Mouse (Mus musculus) embryonic facial prominence, embryonic 10.5 days (tissue): ENCODE results near the gene Lhx8. TPM values are rescaled to one million over a fixed set of nuclear protein-coding genes. Genes with fewer than 3 reads are reported as not detected.
A peak's percentile ranks its signal among the peaks of the same experiment; 100 is the strongest.

Source experiments
- DNase-seq: peaks from one replicate; pipeline ENCODE4 v3.0.0-alpha.2; 2017; ENCODE audit warnings: low spot score
- H3K27ac ChIP-seq: fragments of 300-500 bp; sonication (generic); replicated peaks from 2 replicates; pipeline ENCODE4 v1.5.1; 2016; ENCODE audit warnings: mild to moderate bottlenecking
- H3K27me3 ChIP-seq: fragments of 300-500 bp; sonication (generic); replicated peaks from 2 replicates; pipeline ENCODE4 v1.6.1; 2016; ENCODE audit warnings: low read depth, mild to moderate bottlenecking; ENCODE audit not compliant: poor library complexity, severe bottlenecking
- H3K36me3 ChIP-seq: fragments of 300-500 bp; sonication (generic); replicated peaks from 2 replicates; pipeline ENCODE4 v1.6.1; 2016; ENCODE audit warnings: mild to moderate bottlenecking, moderate library complexity
- H3K4me1 ChIP-seq: fragments of 300-500 bp; sonication (generic); 2 replicates; pipeline ENCODE4 v1.6.1; 2016
- H3K4me3 ChIP-seq: fragments of 300-500 bp; sonication (generic); 2 replicates; pipeline ENCODE4 v1.5.1; 2016; ENCODE audit warnings: mild to moderate bottlenecking, moderate library complexity
- H3K9me3 ChIP-seq: fragments of 300-500 bp; sonication (generic); 2 replicates; pipeline ENCODE4 v1.6.1; 2016; ENCODE audit warnings: mild to moderate bottlenecking
- WGBS: fragments of 180-500 bp; shearing (Covaris S2); methylation state at CpG from one replicate; pipeline ENCODE4 v1.1.7; 2016; 5-methylcytosine and 5-hydroxymethylcytosine counted together
- polyA plus RNA-seq: library from polyadenylated mRNA; unstranded; fragments of >200 nt; fragmentation: Nextera tagmentation; extraction: Ambion mirVana; gene quantifications from 2 replicates; pipeline ENCODE4 v1.2.1, GENCODE M21; 2016

Gene Lhx8
- 59.5 and 63.6 TPM in 2 replicates for polyA plus RNA-seq

DNA sequence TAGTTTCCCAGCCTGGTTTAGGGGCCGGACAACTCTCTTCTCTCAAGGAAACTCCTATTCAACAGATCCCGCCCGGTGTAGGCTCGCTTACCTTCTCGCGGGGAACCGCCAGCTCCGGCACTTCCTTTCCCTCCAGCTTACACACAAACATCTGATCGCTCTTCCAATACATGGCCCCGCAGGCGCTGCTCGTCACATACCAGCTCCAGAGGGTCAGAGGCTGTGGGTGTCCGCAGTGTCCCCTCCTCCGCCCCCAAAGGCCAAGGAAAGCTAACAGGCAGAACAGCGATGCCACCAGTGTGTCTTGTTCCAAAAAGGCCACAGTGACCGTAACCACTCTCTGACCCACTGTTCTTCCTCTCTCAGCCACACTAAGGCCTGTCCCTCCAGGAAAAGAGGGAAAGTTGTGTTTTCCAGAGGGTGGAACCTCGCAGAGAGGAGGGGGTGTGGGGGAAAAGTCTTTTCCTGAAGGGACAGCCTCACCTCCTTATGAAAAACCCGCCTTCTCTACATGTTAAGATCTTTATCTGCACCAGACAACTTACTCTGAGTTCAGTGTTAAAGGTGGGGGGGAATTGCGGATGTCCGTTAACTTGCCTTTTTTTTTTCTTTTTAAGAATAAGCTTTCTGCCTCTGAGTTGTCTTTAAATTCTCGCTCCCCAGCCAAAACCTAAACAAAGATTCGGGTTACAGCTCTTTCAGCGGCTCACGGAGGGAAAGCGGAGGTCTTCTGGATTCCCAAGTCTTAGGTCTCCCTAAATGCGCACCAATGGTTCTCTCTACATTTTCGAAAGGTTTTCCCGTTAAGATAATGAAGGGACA lies at the start of gene Lhx8:
TSS of gene Lhx8 (minus strand) at position 479 of the 822 bp plus-strand sequence.
- peak within 1 kb of the TSS; percentile 74 for H3K4me3 ChIP-seq
- H3K27me3 ChIP-seq = peaks cover 100% of the 10 kb centered on the region
- H3K27ac ChIP-seq = peak within 1 kb of the TSS; percentile 94
- under 1% methylated on average over 28 of the region's 28 CpGs for WGBS
- peaks cover 35% of the 10 kb centered on the region for H3K4me1 ChIP-seq
- H3K36me3 ChIP-seq = no peaks in the 10 kb centered on the region
- peak; percentile 80 for DNase-seq
- H3K9me3 ChIP-seq = no peaks in the 10 kb centered on the region

DNA sequence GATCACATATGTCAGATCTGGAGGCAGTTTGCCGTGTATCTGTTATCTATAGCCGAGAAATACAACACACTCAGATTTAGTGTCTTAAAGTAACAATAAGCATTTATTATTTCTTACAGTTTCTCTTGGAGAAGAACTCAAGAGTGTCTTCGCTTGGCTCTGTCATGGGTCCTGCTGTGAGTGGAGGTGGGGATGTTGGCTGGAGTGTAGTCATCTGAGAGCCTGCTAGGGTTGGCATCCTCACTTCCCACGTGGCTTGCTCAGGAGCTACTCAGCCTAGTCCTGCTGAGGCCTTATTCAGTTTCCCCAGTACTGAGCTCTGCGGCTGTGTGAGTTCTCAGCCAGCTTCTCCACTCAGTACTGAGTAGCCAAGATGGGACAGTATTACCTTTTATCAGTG lies 43.1 kb upstream of the Lhx8 start:
- no peak overlapping the region for H3K4me3 ChIP-seq
- 0 out of 2 replicates have a peak, but pooled peaks cover 5% of the 10 kb centered on the region for H3K4me1 ChIP-seq
- H3K27ac ChIP-seq = no peak overlapping the region
- H3K27me3 ChIP-seq = no peaks in the 10 kb centered on the region
- WGBS = 76% methylated on average over 5 of the region's 5 CpGs
- no peaks in the 10 kb centered on the region for H3K36me3 ChIP-seq
- H3K9me3 ChIP-seq = no peaks in the 10 kb centered on the region
- no peak for DNase-seq

DNA sequence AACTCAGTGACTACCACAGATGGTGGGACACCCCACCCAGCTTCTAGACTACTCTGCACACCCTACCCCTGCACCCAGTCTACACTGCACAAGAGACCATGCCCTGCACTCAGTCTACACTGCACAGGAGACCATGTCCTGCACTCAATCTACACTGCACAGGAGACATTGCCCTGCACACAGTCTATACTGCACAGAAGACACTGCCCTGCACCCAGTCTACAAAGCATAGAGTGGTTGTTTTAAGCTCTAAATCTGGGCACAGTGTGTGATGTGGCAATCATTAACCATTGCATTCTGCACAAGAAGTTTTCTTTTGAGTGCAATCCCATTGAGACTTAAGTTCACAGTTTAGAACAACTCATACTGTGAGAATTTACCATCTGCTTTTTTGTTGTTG lies 42.2 kb upstream of the Lhx8 start:
- H3K4me3 ChIP-seq = no peak overlapping the region
- no peaks in the 10 kb centered on the region for H3K9me3 ChIP-seq
- H3K27ac ChIP-seq = no peak overlapping the region
- peaks cover 8% of the 10 kb centered on the region for H3K4me1 ChIP-seq
- no peaks in the 10 kb centered on the region for H3K36me3 ChIP-seq
- no peak for DNase-seq
- H3K27me3 ChIP-seq = no peaks in the 10 kb centered on the region

DNA sequence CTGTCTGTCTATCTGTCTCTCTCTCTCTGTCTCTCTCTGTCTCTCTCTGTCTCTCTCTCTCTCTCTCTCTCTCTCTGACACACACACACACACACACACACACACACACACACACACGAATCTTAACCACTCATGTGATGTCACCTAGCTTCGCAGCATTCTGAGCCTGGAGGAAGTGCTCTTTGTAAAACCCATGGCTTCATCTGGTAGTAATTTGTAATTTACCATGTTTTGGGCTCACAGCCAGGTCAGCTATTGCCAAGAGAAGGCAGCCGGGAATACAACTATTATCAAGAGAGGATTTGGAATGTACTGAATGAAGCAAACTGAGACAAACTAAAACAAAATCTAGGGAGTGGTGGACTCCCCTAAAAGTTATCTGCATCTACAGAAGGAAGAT lies 36.9 kb upstream of the Lhx8 start:
- no peak overlapping the region; the same call in 1 of the 2 replicates for H3K27ac ChIP-seq
- peak; percentile 47 for DNase-seq
- no peak overlapping the region for H3K4me3 ChIP-seq
- 39% methylated on average over 3 of the region's 3 CpGs for WGBS
- 0 out of 2 replicates have a peak, but pooled peaks cover 2% of the 10 kb centered on the region for H3K27me3 ChIP-seq
- H3K9me3 ChIP-seq = no peaks in the 10 kb centered on the region
- no peaks in the 10 kb centered on the region for H3K36me3 ChIP-seq
- H3K4me1 ChIP-seq = peaks cover 41% of the 10 kb centered on the region

DNA sequence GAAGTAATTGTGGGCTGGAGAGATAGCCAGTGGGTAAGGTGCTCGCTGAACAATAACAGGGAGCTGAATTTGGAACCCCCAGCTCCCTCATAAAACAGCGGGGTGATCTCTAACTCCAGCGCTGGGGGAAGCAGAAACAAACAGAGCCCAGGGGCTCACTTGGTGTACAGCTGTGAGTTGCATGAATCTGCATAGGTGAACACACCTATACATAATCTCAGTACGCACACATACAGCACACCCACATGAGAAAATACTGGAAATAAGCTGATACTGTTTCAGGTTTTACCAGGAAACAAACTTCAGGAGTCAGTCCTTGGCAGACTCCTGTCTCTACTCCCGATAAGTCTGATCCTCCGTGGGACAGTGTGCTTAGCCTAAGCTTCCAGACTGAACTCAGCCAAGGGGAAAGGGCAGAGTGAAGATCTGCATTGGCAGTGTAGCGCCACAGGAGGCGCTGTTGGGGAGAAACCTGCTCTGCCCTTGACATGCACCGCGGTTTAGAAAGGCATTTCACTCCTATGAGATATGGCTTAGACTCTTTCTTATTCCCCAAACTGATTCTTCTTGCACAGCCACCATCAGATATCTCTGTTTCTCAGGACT lies 34.2 kb upstream of the Lhx8 start:
- Histone ChIP-seq H3K36me3 (no peaks in the 10 kb centered on the region), H3K4me1 (peaks cover 42% of the 10 kb centered on the region), H3K27me3 (0 out of 2 replicates have a peak, but pooled peaks cover 2% of the 10 kb centered on the region), H3K9me3 (no peaks in the 10 kb centered on the region), H3K27ac (peak overlapping the region; percentile 40), H3K4me3 (no peak overlapping the region)
- peak; percentile 74 for DNase-seq
- 26% methylated on average over 10 of the region's 10 CpGs for WGBS

DNA sequence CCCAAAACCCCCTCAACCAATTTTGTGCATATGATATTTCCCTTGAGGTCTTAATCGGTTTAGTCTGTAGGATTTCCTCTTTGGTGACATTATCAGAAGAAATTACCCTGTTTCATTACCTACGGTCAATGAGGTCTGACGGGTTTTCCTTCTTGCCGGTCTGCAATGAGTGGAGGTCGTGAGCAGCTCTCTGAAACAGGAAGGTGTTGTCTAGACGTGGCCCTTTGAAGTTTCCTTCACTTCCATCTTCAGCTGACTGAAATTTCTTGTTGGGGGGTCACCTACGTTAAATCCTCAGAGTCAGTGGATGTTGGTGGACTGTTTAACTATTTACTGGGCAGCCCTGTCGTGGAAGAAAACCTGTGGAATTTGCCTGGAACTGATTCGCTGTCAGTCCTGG lies 33.0 kb upstream of the Lhx8 start:
- Histone ChIP-seq H3K4me3 (no peak overlapping the region), H3K36me3 (no peaks in the 10 kb centered on the region), H3K4me1 (peaks cover 42% of the 10 kb centered on the region), H3K27ac (peak overlapping the region; percentile 59; the same call in 1 of the 2 replicates), H3K9me3 (no peaks in the 10 kb centered on the region), H3K27me3 (0 out of 2 replicates have a peak, but pooled peaks cover 2% of the 10 kb centered on the region)
- WGBS = 48% methylated on average over 9 of the region's 9 CpGs
- DNase-seq = peak; percentile 58

DNA sequence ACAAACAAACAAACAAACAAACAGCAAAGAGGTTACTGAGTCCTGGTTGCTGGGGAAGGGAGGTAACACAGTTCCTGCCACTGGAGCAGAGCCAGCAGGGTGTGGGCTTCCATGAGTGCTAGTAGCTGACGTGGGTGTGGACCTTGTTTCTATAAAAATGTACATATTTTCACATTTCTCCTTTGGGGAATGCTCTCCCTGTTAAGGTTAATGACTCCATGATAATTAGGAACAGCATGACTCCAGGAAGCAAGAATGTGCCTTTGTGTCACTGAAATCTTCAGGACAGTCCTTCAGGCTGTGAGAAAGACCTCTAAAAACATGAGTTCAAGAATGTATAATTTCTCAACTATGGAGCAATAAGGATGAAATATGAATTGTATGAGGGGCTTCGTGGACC lies 28.8 kb upstream of the Lhx8 start:
- no peaks in the 10 kb centered on the region for H3K27me3 ChIP-seq
- H3K36me3 ChIP-seq = no peaks in the 10 kb centered on the region
- H3K4me3 ChIP-seq = no peak overlapping the region
- 68% methylated on average over 2 of the region's 2 CpGs for WGBS
- H3K27ac ChIP-seq = no peak overlapping the region
- DNase-seq = no peak
- H3K4me1 ChIP-seq = peaks cover 16% of the 10 kb centered on the region
- no peaks in the 10 kb centered on the region for H3K9me3 ChIP-seq

DNA sequence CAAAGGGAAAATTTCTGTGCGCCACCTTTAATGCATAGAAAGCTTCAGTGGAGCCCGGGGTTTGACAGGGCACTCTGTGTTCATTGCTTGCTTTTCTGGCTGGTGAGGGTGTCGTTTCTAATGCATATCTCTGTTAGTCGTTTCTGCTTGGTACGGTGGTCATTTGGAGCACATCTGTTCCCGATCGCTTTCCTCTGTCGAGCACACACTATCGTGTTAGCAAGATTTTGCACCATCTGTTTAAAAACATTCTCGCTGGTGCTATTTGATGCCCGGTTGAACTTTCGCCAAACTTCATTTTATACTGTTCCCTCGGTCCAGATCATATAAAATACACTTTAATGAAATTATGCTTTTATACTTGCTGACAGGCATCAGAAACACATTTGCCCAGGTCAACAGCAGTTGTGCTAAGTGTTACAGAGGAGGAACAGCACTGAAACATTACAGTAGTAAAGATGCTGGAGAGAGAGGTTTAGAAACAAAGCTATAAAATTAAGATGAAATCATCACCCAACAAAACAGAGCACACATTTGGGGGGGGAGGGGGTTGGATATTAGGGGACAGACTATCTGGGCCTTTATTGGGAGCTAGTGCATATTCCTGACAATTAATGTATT lies 9.9 kb upstream of the Lhx8 start:
- DNase-seq = peak; percentile 47
- H3K4me3 ChIP-seq = no peak overlapping the region
- H3K4me1 ChIP-seq = peaks cover 29% of the 10 kb centered on the region
- no peaks in the 10 kb centered on the region for H3K9me3 ChIP-seq
- WGBS = 46% methylated on average over 13 of the region's 13 CpGs
- no peak overlapping the region for H3K27ac ChIP-seq
- no peaks in the 10 kb centered on the region for H3K36me3 ChIP-seq
- H3K27me3 ChIP-seq = peaks cover 44% of the 10 kb centered on the region

DNA sequence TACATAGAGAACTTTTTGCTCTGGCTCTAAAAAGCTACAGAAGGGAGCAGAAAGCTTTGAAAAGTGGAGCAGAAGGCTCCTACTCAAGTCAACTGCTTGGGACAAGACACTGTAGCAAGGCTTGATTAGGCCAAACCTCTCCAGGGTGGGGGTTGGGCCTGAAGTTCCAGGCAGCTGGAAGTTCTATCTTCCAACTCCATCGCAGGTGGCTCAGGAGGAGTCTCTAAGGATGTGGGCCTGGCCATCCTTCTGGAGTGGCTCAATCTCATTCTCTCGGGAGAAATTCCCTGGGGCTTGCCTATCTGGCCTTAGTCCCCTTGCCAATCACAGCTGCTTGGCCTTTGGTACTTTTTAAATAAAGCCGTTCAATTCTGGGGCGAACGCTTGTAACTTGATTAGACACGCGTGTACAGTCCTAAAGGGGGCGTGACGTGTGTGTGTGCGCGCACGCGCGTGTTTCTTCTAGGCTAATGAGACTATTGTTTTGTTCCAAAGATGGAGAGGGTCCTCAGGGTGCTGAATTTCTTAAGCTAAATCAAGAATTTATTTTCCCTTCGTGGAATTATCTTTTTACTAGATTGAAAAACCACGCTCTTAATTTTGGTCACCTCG lies 9.3 kb upstream of the Lhx8 start:
- Histone ChIP-seq H3K36me3 (no peaks in the 10 kb centered on the region), H3K9me3 (no peaks in the 10 kb centered on the region), H3K27me3 (peaks cover 50% of the 10 kb centered on the region), H3K4me3 (no peak overlapping the region), H3K4me1 (peaks cover 31% of the 10 kb centered on the region), H3K27ac (no peak overlapping the region)
- no peak for DNase-seq
- 81% methylated on average over 17 of the region's 17 CpGs for WGBS

DNA sequence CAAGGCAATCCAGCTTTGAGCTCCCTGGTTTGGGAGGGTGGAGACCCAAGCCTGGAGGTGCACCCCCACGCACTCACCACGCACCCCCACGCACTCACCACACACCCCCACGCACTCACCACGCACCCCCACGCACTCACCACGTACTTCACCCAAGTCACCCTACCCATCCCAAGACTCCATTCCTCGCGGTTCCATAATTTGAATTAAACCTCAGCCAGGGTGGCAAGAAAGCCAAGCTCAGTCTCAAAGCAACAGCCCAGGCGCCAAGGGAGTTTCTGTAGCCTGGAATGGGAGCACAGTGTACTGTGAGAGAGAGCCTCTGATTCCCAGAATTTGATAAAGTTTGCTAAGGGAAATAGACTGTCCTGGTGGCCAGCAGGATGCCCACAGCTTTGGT lies 4.3 kb upstream of the Lhx8 start:
- Histone ChIP-seq H3K9me3 (no peaks in the 10 kb centered on the region), H3K4me3 (peak overlapping the region; percentile 74), H3K27me3 (peaks cover 100% of the 10 kb centered on the region), H3K27ac (peak overlapping the region; percentile 94), H3K4me1 (peaks cover 27% of the 10 kb centered on the region), H3K36me3 (no peaks in the 10 kb centered on the region)
- DNase-seq = no peak
- 4% methylated on average over 10 of the region's 10 CpGs for WGBS

DNA sequence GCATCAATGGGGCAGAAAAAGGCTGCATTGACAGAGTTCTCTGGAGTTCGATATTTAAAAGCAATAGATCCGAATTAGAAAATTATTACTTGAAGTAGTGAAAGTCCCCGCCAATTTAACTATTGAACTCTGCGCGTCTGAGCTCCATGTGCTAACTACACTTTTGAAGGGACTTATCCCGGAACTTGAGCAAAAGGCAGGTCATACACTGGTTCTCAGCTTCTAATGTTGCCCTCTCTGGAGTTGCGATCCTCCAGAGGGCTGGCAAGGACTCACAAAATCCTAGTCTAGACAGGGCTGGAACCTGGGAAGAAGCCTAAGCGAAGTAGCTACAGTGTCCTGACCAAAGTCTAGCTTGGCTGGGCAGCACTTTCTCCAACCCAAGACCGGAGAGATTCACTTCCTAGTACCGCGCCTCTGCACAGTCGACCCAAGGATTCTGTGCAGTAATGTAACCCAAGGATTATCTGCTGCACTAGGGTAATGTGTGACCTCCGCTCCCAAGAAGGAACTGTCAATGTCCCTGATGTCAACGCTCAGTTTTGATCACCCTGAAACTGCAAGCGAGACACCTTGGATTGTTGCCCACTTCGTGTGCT lies 3.0 kb upstream of the Lhx8 start:
- H3K4me1 ChIP-seq = peaks cover 27% of the 10 kb centered on the region
- WGBS = 1% methylated on average over 16 of the region's 16 CpGs
- peak overlapping the region; percentile 94 for H3K27ac ChIP-seq
- DNase-seq = peak; percentile 50
- peaks cover 100% of the 10 kb centered on the region for H3K27me3 ChIP-seq
- peak overlapping the region; percentile 74 for H3K4me3 ChIP-seq
- H3K36me3 ChIP-seq = no peaks in the 10 kb centered on the region
- no peaks in the 10 kb centered on the region for H3K9me3 ChIP-seq

DNA sequence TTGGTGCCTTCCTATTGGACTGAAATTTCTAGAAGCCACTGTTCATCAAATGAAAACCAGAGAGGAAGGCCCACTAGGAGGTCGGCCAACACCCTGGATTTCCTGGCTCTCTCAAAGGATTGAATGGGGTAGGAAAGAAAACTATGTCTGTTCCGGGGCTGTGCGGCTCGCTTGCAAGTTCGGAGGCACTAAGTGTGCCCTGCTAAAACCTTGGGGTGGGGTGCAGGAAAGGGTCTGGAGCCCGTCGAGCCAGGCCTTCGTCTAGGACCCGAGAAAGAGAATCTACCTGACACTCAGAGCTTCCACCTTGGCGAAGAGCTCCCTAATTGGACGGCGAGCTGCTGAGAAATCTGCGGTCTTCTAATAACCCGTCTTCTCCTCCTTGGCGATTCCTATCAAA lies 2.5 kb upstream of the Lhx8 start:
- peak overlapping the region; percentile 74 for H3K4me3 ChIP-seq
- H3K4me1 ChIP-seq = peaks cover 33% of the 10 kb centered on the region
- H3K36me3 ChIP-seq = no peaks in the 10 kb centered on the region
- no peaks in the 10 kb centered on the region for H3K9me3 ChIP-seq
- DNase-seq = peak; percentile 54
- under 1% methylated on average over 15 of the region's 15 CpGs for WGBS
- H3K27me3 ChIP-seq = peaks cover 100% of the 10 kb centered on the region
- peak overlapping the region; percentile 94 for H3K27ac ChIP-seq
